Comparison of ENCODE assay signal across 8 mouse cellular contexts in genomic region chr12:111443011-111443870, GRCm38 (mm10). TPM values are rescaled to one million over a fixed set of nuclear protein-coding genes. Genes with fewer than 3 reads are reported as not detected.
DNase-seq lines count a peak whose midpoint lies in the region; ATAC-seq lines count a peak whose summit lies in the region.

No protein-coding gene starts in this region.

- 30% methylated on average over 15 of the region's 15 CpGs for WGBS in lung, embryonic 16.5 days
- 13% methylated on average over 15 of the region's 15 CpGs for WGBS in forebrain, embryonic 13.5 days
- 12% methylated on average over 15 of the region's 15 CpGs for WGBS in limb, embryonic 11.5 days
- 12% methylated on average over 15 of the region's 15 CpGs for WGBS in neural tube, embryonic 14.5 days

- H3K4me3 ChIP-seq in lung, embryonic 16.5 days (ENCODE audit: low read length) = peak overlapping the region; percentile 49
- peak overlapping the region; percentile 32 for H3K4me3 ChIP-seq in forebrain, embryonic 13.5 days
- H3K4me3 ChIP-seq in limb, embryonic 11.5 days (ENCODE audit: low read depth, low read length) = peak overlapping the region; percentile 39
- peak overlapping the region; percentile 20; the same call in 1 of the 2 replicates for H3K4me3 ChIP-seq in neural tube, embryonic 14.5 days (ENCODE audit: low read depth, low read length)

- no peaks in the 10 kb centered on the region for H3K36me3 ChIP-seq in lung, embryonic 16.5 days (ENCODE audit: control insufficient read depth, insufficient read depth, low read length)
- H3K36me3 ChIP-seq in forebrain, embryonic 13.5 days (ENCODE audit: poor library complexity, severe bottlenecking) = no peaks in the 10 kb centered on the region
- no peaks in the 10 kb centered on the region; the same call in 1 of the 2 replicates for H3K36me3 ChIP-seq in limb, embryonic 11.5 days (ENCODE audit: control insufficient read depth, insufficient read depth, low read length)
- no peaks in the 10 kb centered on the region for H3K36me3 ChIP-seq in neural tube, embryonic 14.5 days (ENCODE audit: control insufficient read depth, insufficient read depth, low read length)

- DNase-seq in lung, adult 18-20 months = no peak
- DNase-seq in limb, embryonic 11.5 days (ENCODE audit: low spot score) = no peak
- DNase-seq in cerebellum, postnatal 10 days = no peak
- no peak for DNase-seq in left cerebral cortex, adult 18-20 months (ENCODE audit: low spot score in 2 of 2)

- ATAC-seq in lung, embryonic 16.5 days (ENCODE audit: low read depth) = no peak
- ATAC-seq in forebrain, embryonic 13.5 days = no peak
- ATAC-seq in limb, embryonic 11.5 days (ENCODE audit: insufficient number of reproducible peaks, low FRiP score, low TSS enrichment, low read depth) = no peak
- no peak for ATAC-seq in neural tube, embryonic 14.5 days (ENCODE audit: low read depth)
- no peak for ATAC-seq in activated CD4-positive, CD25-positive, alpha-beta regulatory T cell, adult 4 months

- H3K4me1 ChIP-seq in lung, embryonic 16.5 days (replicated peaks; ENCODE audit: control insufficient read depth, insufficient read depth, low read length) = peaks cover 18% of the 10 kb centered on the region
- H3K4me1 ChIP-seq in forebrain, embryonic 13.5 days = peaks cover 23% of the 10 kb centered on the region
- peaks cover 15% of the 10 kb centered on the region for H3K4me1 ChIP-seq in limb, embryonic 11.5 days (ENCODE audit: control insufficient read depth, insufficient read depth, low read length)
- peaks cover 13% of the 10 kb centered on the region for H3K4me1 ChIP-seq in neural tube, embryonic 14.5 days (ENCODE audit: control insufficient read depth, insufficient read depth, low read length)

- peak overlapping the region; percentile 83 for H3K4me2 ChIP-seq in lung, embryonic 16.5 days (ENCODE audit: low read depth, low read length)
- H3K4me2 ChIP-seq in forebrain, embryonic 13.5 days = peak overlapping the region; percentile 59
- peak overlapping the region; percentile 70 for H3K4me2 ChIP-seq in limb, embryonic 11.5 days (ENCODE audit: low read depth, severe bottlenecking)
- peak overlapping the region; percentile 50; the same call in 1 of the 2 replicates for H3K4me2 ChIP-seq in neural tube, embryonic 14.5 days (ENCODE audit: low read depth, low read length)

- peaks cover 72% of the 10 kb centered on the region for H3K27me3 ChIP-seq in lung, embryonic 16.5 days (ENCODE audit: control insufficient read depth, insufficient read depth, low read depth, low read length)
- peaks cover 94% of the 10 kb centered on the region for H3K27me3 ChIP-seq in forebrain, embryonic 13.5 days
- H3K27me3 ChIP-seq in limb, embryonic 11.5 days (ENCODE audit: control insufficient read depth, insufficient read depth, low read length) = peaks cover 72% of the 10 kb centered on the region
- H3K27me3 ChIP-seq in neural tube, embryonic 14.5 days (ENCODE audit: control insufficient read depth, insufficient read depth, low read length) = peaks cover 67% of the 10 kb centered on the region

- H3K9me3 ChIP-seq in lung, embryonic 16.5 days (ENCODE audit: control insufficient read depth, low read length) = no peaks in the 10 kb centered on the region
- no peaks in the 10 kb centered on the region for H3K9me3 ChIP-seq in forebrain, embryonic 13.5 days (replicated peaks)
- no peaks in the 10 kb centered on the region for H3K9me3 ChIP-seq in limb, embryonic 11.5 days (ENCODE audit: control insufficient read depth, low read length)
- no peaks in the 10 kb centered on the region for H3K9me3 ChIP-seq in neural tube, embryonic 14.5 days (ENCODE audit: control insufficient read depth, low read length)

- peak overlapping the region; percentile 57 for H3K9ac ChIP-seq in lung, embryonic 16.5 days (ENCODE audit: low read length)
- H3K9ac ChIP-seq in forebrain, embryonic 13.5 days = peak overlapping the region; percentile 34; the same call in 1 of the 2 replicates
- no peak overlapping the region for H3K9ac ChIP-seq in limb, embryonic 11.5 days (ENCODE audit: low read length)
- no peak overlapping the region for H3K9ac ChIP-seq in neural tube, embryonic 14.5 days (replicated peaks; ENCODE audit: low read depth, low read length)

- H3K27ac ChIP-seq in lung, embryonic 16.5 days (ENCODE audit: low read length) = no peak overlapping the region
- H3K27ac ChIP-seq in forebrain, embryonic 13.5 days = no peak overlapping the region
- H3K27ac ChIP-seq in limb, embryonic 11.5 days (replicated peaks; ENCODE audit: low read depth, low read length) = no peak overlapping the region
- H3K27ac ChIP-seq in neural tube, embryonic 14.5 days (ENCODE audit: low read depth, low read length) = no peak overlapping the region

RNA-seq across cellular contexts. Expression of gene Tnfaip2, which starts 1.0 kb away (rescaled TPM):
- 4.0 and 6.9 TPM in 2 replicates for polyA plus RNA-seq in lung, embryonic 16.5 days (2015; fragmentation: Nextera tagmentation; extraction: Ambion mirVana)
- polyA plus RNA-seq in forebrain, embryonic 13.5 days (2015; fragmentation: Nextera tagmentation; extraction: Ambion mirVana) = 0.60 and 1.2 TPM in 2 replicates
- 3.1 and 5.5 TPM in 2 replicates for polyA plus RNA-seq in limb, embryonic 11.5 days (2014; fragmentation: Nextera tagmentation; extraction: Ambion mirVana)
- 0.81 TPM in 1 of 2 replicates, not detected in the other for polyA plus RNA-seq in neural tube, embryonic 14.5 days (2014; fragmentation: Nextera tagmentation; extraction: Ambion mirVana)
- 1 to 10 TPM in 1 of 2 experiments, under 1 TPM in 1; 0.51 to 1.0 TPM for total RNA-seq in left cerebral cortex, adult 18-20 months (2021)
- not detected for polyA plus RNA-seq in activated CD4-positive, CD25-positive, alpha-beta regulatory T cell, adult 4 months (2017; shearing (Covaris generic))

RNA-seq across cellular contexts. Expression of gene Exoc3l4, which starts 26.4 kb away (rescaled TPM):
- polyA plus RNA-seq in lung, embryonic 16.5 days (2015; fragmentation: Nextera tagmentation; extraction: Ambion mirVana) = 13.0 and 14.5 TPM in 2 replicates
- polyA plus RNA-seq in forebrain, embryonic 13.5 days (2015; fragmentation: Nextera tagmentation; extraction: Ambion mirVana) = 1.2 and 2.3 TPM in 2 replicates
- polyA plus RNA-seq in limb, embryonic 11.5 days (2014; fragmentation: Nextera tagmentation; extraction: Ambion mirVana) = 4.1 TPM in 2 replicates
- 1.2 and 2.0 TPM in 2 replicates for polyA plus RNA-seq in neural tube, embryonic 14.5 days (2014; fragmentation: Nextera tagmentation; extraction: Ambion mirVana)
- total RNA-seq in left cerebral cortex, adult 18-20 months (2021) = 1 to 10 TPM; 2.2 to 2.7 TPM
- not detected for polyA plus RNA-seq in activated CD4-positive, CD25-positive, alpha-beta regulatory T cell, adult 4 months (2017; shearing (Covaris generic))

RNA-seq across cellular contexts. Expression of gene Lbhd2, which starts 36.6 kb away (rescaled TPM):
- 0.79 and 0.80 TPM in 2 replicates for polyA plus RNA-seq in lung, embryonic 16.5 days (2015; fragmentation: Nextera tagmentation; extraction: Ambion mirVana)
- polyA plus RNA-seq in forebrain, embryonic 13.5 days (2015; fragmentation: Nextera tagmentation; extraction: Ambion mirVana) = 0.35 and 1.0 TPM in 2 replicates
- 0.63 TPM in 1 of 2 replicates, not detected in the other for polyA plus RNA-seq in limb, embryonic 11.5 days (2014; fragmentation: Nextera tagmentation; extraction: Ambion mirVana)
- polyA plus RNA-seq in neural tube, embryonic 14.5 days (2014; fragmentation: Nextera tagmentation; extraction: Ambion mirVana) = 0.43 and 1.5 TPM in 2 replicates
- 1 to 10 TPM; 2.2 to 3.7 TPM for total RNA-seq in left cerebral cortex, adult 18-20 months (2021)
- not detected for polyA plus RNA-seq in activated CD4-positive, CD25-positive, alpha-beta regulatory T cell, adult 4 months (2017; shearing (Covaris generic))

RNA-seq across cellular contexts. Expression of gene Gm266, which starts 42.4 kb away (rescaled TPM):
- polyA plus RNA-seq in lung, embryonic 16.5 days (2015; fragmentation: Nextera tagmentation; extraction: Ambion mirVana) = 3.9 and 5.4 TPM in 2 replicates
- polyA plus RNA-seq in forebrain, embryonic 13.5 days (2015; fragmentation: Nextera tagmentation; extraction: Ambion mirVana) = 0.40 and 1.0 TPM in 2 replicates
- 11.4 and 13.8 TPM in 2 replicates for polyA plus RNA-seq in limb, embryonic 11.5 days (2014; fragmentation: Nextera tagmentation; extraction: Ambion mirVana)
- polyA plus RNA-seq in neural tube, embryonic 14.5 days (2014; fragmentation: Nextera tagmentation; extraction: Ambion mirVana) = 1.3 and 1.5 TPM in 2 replicates
- 1 to 10 TPM; 3.4 to 5.0 TPM for total RNA-seq in left cerebral cortex, adult 18-20 months (2021)
- polyA plus RNA-seq in activated CD4-positive, CD25-positive, alpha-beta regulatory T cell, adult 4 months (2017; shearing (Covaris generic)) = not detected

Comparison
In these comparisons a context has a peak if more than half of its experiments do, and no peak if none do; other contexts are left out.
1. H3K9ac ChIP-seq: peak in lung, embryonic 16.5 days (single experiment) and forebrain, embryonic 13.5 days (single experiment); none in limb, embryonic 11.5 days (single experiment) and neural tube, embryonic 14.5 days (single experiment).
2. Peak in every context shown above with its lines, with median percentiles within 50 percentile points of each other: H3K4me2 ChIP-seq and H3K4me3 ChIP-seq.